Mouse (Mus musculus): Measurements from ENCODE around the gene Ttc28. TPM values are rescaled to one million over a fixed set of nuclear protein-coding genes. Genes with fewer than 3 reads are reported as not detected.

Ttc28 gene
- polyA plus RNA-seq, 1 experiment from 2014 or later, result 4.2 TPM

- H3K4me1 ChIP-seq (ENCODE audit: control insufficient read depth, insufficient read depth, low read length), result peaks cover 26% of the 10 kb centered on the region
- 50% methylated on average over 8 of the region's 8 CpGs for WGBS
- peak; percentile 28; the same call in 1 of the 2 replicates for ATAC-seq
- H3K27me3 ChIP-seq (replicated peaks; ENCODE audit: control insufficient read depth, insufficient read depth, low read length), result no peaks in the 10 kb centered on the region
- H3K9ac ChIP-seq (ENCODE audit: low read depth, low read length), result no peak overlapping the region; the same call in 1 of the 2 replicates
- H3K9me3 ChIP-seq (ENCODE audit: control insufficient read depth, low read length), result no peaks in the 10 kb centered on the region
- H3K4me2 ChIP-seq (ENCODE audit: low read depth, low read length), result peak overlapping the region; percentile 2; the same call in 1 of the 2 replicates
- H3K4me3 ChIP-seq (ENCODE audit: low read length), result 0 out of 2 replicates have a peak overlapping the region, but pooled peaks have one; percentile 11
- H3K36me3 ChIP-seq (ENCODE audit: control insufficient read depth, insufficient read depth, low read length), result no peaks in the 10 kb centered on the region
- no peak overlapping the region for H3K27ac ChIP-seq (ENCODE audit: low read length)
Measured at GRCm38 (mm10) chr5:111207924-111208659, 328.5 kb downstream of the Ttc28 start.

- 42% methylated on average over 5 of the region's 5 CpGs for WGBS
- no peak overlapping the region for H3K4me3 ChIP-seq (ENCODE audit: low read length)
- no peak overlapping the region for H3K27ac ChIP-seq (ENCODE audit: low read length)
- H3K9me3 ChIP-seq (ENCODE audit: control insufficient read depth, low read length), result no peaks in the 10 kb centered on the region
- H3K27me3 ChIP-seq (replicated peaks; ENCODE audit: control insufficient read depth, insufficient read depth, low read length), result no peaks in the 10 kb centered on the region
- peak overlapping the region; percentile 2; the same call in 1 of the 2 replicates for H3K4me2 ChIP-seq (ENCODE audit: low read depth, low read length)
- no peaks in the 10 kb centered on the region for H3K36me3 ChIP-seq (ENCODE audit: control insufficient read depth, insufficient read depth, low read length)
- peaks cover 25% of the 10 kb centered on the region for H3K4me1 ChIP-seq (ENCODE audit: control insufficient read depth, insufficient read depth, low read length)
- peak; percentile 67; the same call in 1 of the 2 replicates for ATAC-seq
- H3K9ac ChIP-seq (ENCODE audit: low read depth, low read length), result no peak overlapping the region
Measured at GRCm38 (mm10) chr5:111208660-111208969, 329.0 kb downstream of the Ttc28 start.

GRCm38 (mm10) chr5:111213935-111214450 is 334.4 kb downstream of the Ttc28 start:
- H3K4me1 ChIP-seq (ENCODE audit: control insufficient read depth, insufficient read depth, low read length), result peaks cover 22% of the 10 kb centered on the region
- H3K4me3 ChIP-seq (ENCODE audit: low read length), result no peak overlapping the region
- ATAC-seq, result no peak
- no peaks in the 10 kb centered on the region for H3K36me3 ChIP-seq (ENCODE audit: control insufficient read depth, insufficient read depth, low read length)
- H3K27ac ChIP-seq (ENCODE audit: low read length), result no peak overlapping the region
- H3K4me2 ChIP-seq (ENCODE audit: low read depth, low read length), result no peak overlapping the region
- H3K9ac ChIP-seq (ENCODE audit: low read depth, low read length), result no peak overlapping the region
- H3K9me3 ChIP-seq (ENCODE audit: control insufficient read depth, low read length), result no peaks in the 10 kb centered on the region
- 60% methylated on average over 8 of the region's 8 CpGs for WGBS
- H3K27me3 ChIP-seq (replicated peaks; ENCODE audit: control insufficient read depth, insufficient read depth, low read length), result no peaks in the 10 kb centered on the region

DNA sequence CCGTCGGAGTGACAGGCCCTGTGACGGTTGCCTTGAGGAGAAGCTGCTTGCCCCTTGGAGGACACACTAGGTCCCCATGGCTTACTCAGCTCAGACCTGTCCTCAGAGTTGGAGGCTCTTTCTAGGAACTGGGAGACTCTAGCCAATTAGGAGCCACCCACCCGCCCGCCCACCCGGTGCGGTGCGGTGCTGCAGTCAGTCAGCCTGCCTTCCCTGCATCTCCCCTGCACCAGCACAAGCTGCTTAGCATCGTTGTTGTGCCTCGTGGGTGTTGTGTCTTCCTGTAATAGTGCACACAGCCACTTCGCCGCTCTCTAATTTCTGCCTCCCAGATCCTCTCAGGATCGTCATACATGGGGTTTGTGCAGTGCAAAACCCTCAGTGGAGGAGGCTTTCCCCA is 335.3 kb downstream of the Ttc28 start:
- no peak overlapping the region for H3K27ac ChIP-seq (ENCODE audit: low read length)
- peaks cover 27% of the 10 kb centered on the region for H3K4me1 ChIP-seq (ENCODE audit: control insufficient read depth, insufficient read depth, low read length)
- no peak overlapping the region for H3K4me2 ChIP-seq (ENCODE audit: low read depth, low read length)
- ATAC-seq, result no peak
- H3K4me3 ChIP-seq (ENCODE audit: low read length), result no peak overlapping the region
- H3K36me3 ChIP-seq (ENCODE audit: control insufficient read depth, insufficient read depth, low read length), result no peaks in the 10 kb centered on the region
- H3K9me3 ChIP-seq (ENCODE audit: control insufficient read depth, low read length), result no peaks in the 10 kb centered on the region
- H3K9ac ChIP-seq (ENCODE audit: low read depth, low read length), result no peak overlapping the region
- H3K27me3 ChIP-seq (replicated peaks; ENCODE audit: control insufficient read depth, insufficient read depth, low read length), result no peaks in the 10 kb centered on the region
- WGBS, result 76% methylated on average over 13 of the region's 13 CpGs

GRCm38 (mm10) chr5:111215722-111216121 is 336.1 kb downstream of the Ttc28 start:
- peaks cover 27% of the 10 kb centered on the region for H3K4me1 ChIP-seq (ENCODE audit: control insufficient read depth, insufficient read depth, low read length)
- no peaks in the 10 kb centered on the region for H3K36me3 ChIP-seq (ENCODE audit: control insufficient read depth, insufficient read depth, low read length)
- WGBS, result 51% methylated on average over 11 of the region's 11 CpGs
- no peak overlapping the region for H3K9ac ChIP-seq (ENCODE audit: low read depth, low read length)
- no peaks in the 10 kb centered on the region for H3K27me3 ChIP-seq (replicated peaks; ENCODE audit: control insufficient read depth, insufficient read depth, low read length)
- no peak for ATAC-seq
- H3K9me3 ChIP-seq (ENCODE audit: control insufficient read depth, low read length), result no peaks in the 10 kb centered on the region
- no peak overlapping the region for H3K27ac ChIP-seq (ENCODE audit: low read length)
- H3K4me2 ChIP-seq (ENCODE audit: low read depth, low read length), result no peak overlapping the region
- H3K4me3 ChIP-seq (ENCODE audit: low read length), result no peak overlapping the region

GRCm38 (mm10) chr5:111216166-111216565 is 336.6 kb downstream of the Ttc28 start:
- H3K4me1 ChIP-seq (ENCODE audit: control insufficient read depth, insufficient read depth, low read length), result peaks cover 31% of the 10 kb centered on the region
- no peak for ATAC-seq
- WGBS, result 74% methylated on average over 9 of the region's 9 CpGs

DNA sequence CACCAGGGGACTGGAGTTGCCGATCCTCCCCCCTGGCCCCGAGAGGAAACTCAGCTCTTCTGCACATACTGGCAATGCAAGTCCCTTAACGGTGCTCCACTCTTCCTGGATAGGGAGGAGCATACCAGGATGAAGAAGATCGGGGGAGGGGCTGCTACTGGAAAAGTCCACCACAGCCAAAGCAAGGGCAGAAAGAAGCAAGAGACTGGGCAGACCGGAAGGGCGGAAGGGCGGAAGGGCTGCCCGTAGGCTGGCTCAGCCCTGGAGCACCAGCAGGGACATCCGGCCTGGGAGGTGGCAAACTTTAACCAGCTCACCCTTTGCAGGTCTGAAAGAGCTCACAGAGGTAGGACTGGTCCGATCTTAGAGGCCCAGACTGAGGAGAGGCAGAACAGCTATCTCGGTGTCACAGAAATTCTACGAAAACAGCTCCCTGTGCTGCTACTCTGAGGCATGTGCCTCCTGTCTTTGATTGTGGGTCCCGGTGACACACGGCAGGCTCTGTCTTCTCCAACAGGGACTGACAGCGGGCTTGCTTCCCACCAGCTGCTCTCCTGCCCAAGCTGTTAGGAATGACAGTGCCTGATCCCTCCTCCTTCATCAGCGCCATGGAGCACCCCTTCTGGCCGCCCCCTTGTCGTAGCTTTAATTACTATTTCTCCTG is 338.0 kb downstream of the Ttc28 start:
- peak; percentile 54 for ATAC-seq
- Histone ChIP-seq H3K9me3 (ENCODE audit: control insufficient read depth, low read length) (no peaks in the 10 kb centered on the region), H3K27me3 (replicated peaks; ENCODE audit: control insufficient read depth, insufficient read depth, low read length) (no peaks in the 10 kb centered on the region), H3K36me3 (ENCODE audit: control insufficient read depth, insufficient read depth, low read length) (no peaks in the 10 kb centered on the region), H3K27ac (ENCODE audit: low read length) (peak overlapping the region; percentile 57), H3K4me3 (ENCODE audit: low read length) (no peak overlapping the region), H3K4me2 (ENCODE audit: low read depth, low read length) (peak overlapping the region; percentile 6; the same call in 1 of the 2 replicates), H3K4me1 (ENCODE audit: control insufficient read depth, insufficient read depth, low read length) (peaks cover 31% of the 10 kb centered on the region), H3K9ac (ENCODE audit: low read depth, low read length) (peak overlapping the region; percentile 40)
- WGBS, result 50% methylated on average over 18 of the region's 18 CpGs

More at GRCm38 (mm10) chr5:111216166-111216565, 336.6 kb downstream of the Ttc28 start:
- H3K9me3 ChIP-seq (ENCODE audit: control insufficient read depth, low read length), result no peaks in the 10 kb centered on the region
- no peaks in the 10 kb centered on the region for H3K27me3 ChIP-seq (replicated peaks; ENCODE audit: control insufficient read depth, insufficient read depth, low read length)
- H3K9ac ChIP-seq (ENCODE audit: low read depth, low read length), result no peak overlapping the region
- no peak overlapping the region for H3K4me2 ChIP-seq (ENCODE audit: low read depth, low read length)
- H3K27ac ChIP-seq (ENCODE audit: low read length), result no peak overlapping the region
- H3K36me3 ChIP-seq (ENCODE audit: control insufficient read depth, insufficient read depth, low read length), result no peaks in the 10 kb centered on the region
- no peak overlapping the region for H3K4me3 ChIP-seq (ENCODE audit: low read length)

DNA sequence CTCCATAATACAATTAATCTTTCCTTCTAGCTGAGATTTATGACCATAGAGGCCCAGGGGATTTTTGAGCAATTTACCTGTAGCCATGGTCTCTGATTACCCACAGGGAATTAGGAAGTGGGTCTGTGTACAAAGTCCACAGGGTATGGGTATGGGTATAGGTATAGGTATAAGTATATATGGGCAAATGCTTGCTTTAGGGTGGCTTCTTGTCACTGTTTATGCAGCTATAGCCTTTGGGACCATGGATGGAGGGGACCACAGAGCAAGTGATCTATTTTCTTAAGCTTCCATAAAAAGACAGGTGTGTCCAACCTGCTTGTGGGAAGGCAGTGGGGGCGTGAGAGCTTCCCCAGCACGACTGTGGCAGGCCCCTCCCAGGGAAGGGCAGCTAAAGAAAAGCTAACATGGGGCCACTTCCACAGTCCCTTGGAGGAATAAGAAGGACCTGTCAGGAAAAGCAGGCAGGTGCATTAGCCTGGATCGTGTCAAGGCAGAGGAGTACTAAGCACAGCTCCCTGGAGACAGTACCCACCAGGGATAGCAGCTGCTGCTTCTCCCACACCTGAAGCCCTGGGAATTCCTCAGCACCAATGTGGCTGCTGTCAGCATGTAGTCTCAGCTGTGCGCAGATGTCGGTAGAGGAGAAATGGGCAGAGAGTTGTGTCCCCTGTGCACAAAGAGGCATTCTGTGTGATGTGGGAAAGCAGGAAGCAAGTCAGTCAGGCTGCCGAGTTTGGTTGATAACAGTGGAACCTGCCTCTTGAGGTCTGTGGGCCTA is 338.7 kb downstream of the Ttc28 start:
- no peak overlapping the region for H3K4me3 ChIP-seq (ENCODE audit: low read length)
- peak overlapping the region; percentile 40; the same call in 1 of the 2 replicates for H3K9ac ChIP-seq (ENCODE audit: low read depth, low read length)
- 44% methylated on average over 6 of the region's 6 CpGs for WGBS
- peak; percentile 68 for ATAC-seq
- H3K36me3 ChIP-seq (ENCODE audit: control insufficient read depth, insufficient read depth, low read length), result no peaks in the 10 kb centered on the region
- H3K27ac ChIP-seq (ENCODE audit: low read length), result peak overlapping the region; percentile 23
- H3K27me3 ChIP-seq (replicated peaks; ENCODE audit: control insufficient read depth, insufficient read depth, low read length), result no peaks in the 10 kb centered on the region
- H3K9me3 ChIP-seq (ENCODE audit: control insufficient read depth, low read length), result no peaks in the 10 kb centered on the region
- peaks cover 31% of the 10 kb centered on the region for H3K4me1 ChIP-seq (ENCODE audit: control insufficient read depth, insufficient read depth, low read length)
- peak overlapping the region; percentile 6; the same call in 1 of the 2 replicates for H3K4me2 ChIP-seq (ENCODE audit: low read depth, low read length)

DNA sequence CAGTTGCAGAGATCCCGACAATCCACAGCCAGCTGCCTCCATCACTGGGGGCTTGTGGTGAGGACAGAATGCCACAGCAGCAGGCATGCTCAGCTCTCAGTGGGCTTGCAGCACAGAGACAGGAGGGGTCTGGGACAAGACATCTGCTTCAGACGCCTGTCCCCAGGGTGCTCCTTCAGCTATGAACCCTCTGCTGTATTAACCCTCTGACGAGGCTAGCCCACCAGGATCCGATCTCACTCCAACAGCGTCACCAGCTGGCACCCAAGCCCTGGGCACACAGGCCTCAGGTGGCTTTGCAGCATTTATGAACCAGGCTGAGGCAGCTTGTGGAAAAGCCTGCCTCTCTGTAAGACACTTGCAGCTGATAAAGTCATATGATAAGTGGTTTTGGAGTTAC is 339.4 kb downstream of the Ttc28 start:
- 80% methylated on average over 5 of the region's 5 CpGs for WGBS
- no peaks in the 10 kb centered on the region for H3K27me3 ChIP-seq (replicated peaks; ENCODE audit: control insufficient read depth, insufficient read depth, low read length)
- H3K27ac ChIP-seq (ENCODE audit: low read length), result no peak overlapping the region
- no peaks in the 10 kb centered on the region; the same call in 1 of the 2 replicates for H3K36me3 ChIP-seq (ENCODE audit: control insufficient read depth, insufficient read depth, low read length)
- no peak overlapping the region for H3K9ac ChIP-seq (ENCODE audit: low read depth, low read length)
- H3K4me3 ChIP-seq (ENCODE audit: low read length), result no peak overlapping the region
- H3K9me3 ChIP-seq (ENCODE audit: control insufficient read depth, low read length), result no peaks in the 10 kb centered on the region
- ATAC-seq, result no peak
- H3K4me2 ChIP-seq (ENCODE audit: low read depth, low read length), result no peak overlapping the region
- H3K4me1 ChIP-seq (ENCODE audit: control insufficient read depth, insufficient read depth, low read length), result peaks cover 31% of the 10 kb centered on the region
